Mouse (Mus musculus) ES-E14 (cell line): Measurements from ENCODE around the gene Taf1c. TPM values are rescaled to one million over a fixed set of nuclear protein-coding genes. Genes with fewer than 3 reads are reported as not detected.

Source experiments
- DNase-seq: peaks from one replicate; pipeline ENCODE4 v3.0.0-alpha.2; 2013; ENCODE audit warnings: low read depth, low spot score
- H3K27ac ChIP-seq: 2 replicates; pipeline ENCODE4 v1.5.1; 2012; ENCODE audit warnings: low read depth, mild to moderate bottlenecking, low read length, moderate library complexity, mixed read lengths; ENCODE audit not compliant: poor library complexity, insufficient read depth, severe bottlenecking
- H3K36me3 ChIP-seq: 2 replicates; pipeline ENCODE4 v1.6.1; 2012; ENCODE audit warnings: mild to moderate bottlenecking, low read length, moderate library complexity, mixed read lengths; ENCODE audit not compliant: control insufficient read depth, poor library complexity, insufficient read depth, severe bottlenecking
- H3K4me1 ChIP-seq, 2 experiments: fragments of 150-350 bp in 1 of 2; sonication (generic) in 1 of 2; 2 replicates each; pipeline ENCODE4 v1.6.1; 2012; ENCODE audit warnings: low read length in 2 of 2, mild to moderate bottlenecking in 1 of 2, mixed read lengths in 1 of 2; ENCODE audit not compliant: control insufficient read depth in 2 of 2, insufficient read depth in 2 of 2, poor library complexity in 1 of 2
- H3K4me3 ChIP-seq, 2 experiments: fragments of 150-350 bp in 1 of 2; sonication (generic) in 1 of 2; 2 replicates each; pipeline ENCODE4 v1.5.1; 2012; ENCODE audit warnings: low read length in 2 of 2, low read depth in 1 of 2, mild to moderate bottlenecking in 1 of 2, mixed read lengths in 1 of 2; ENCODE audit not compliant: insufficient read depth in 1 of 2, poor library complexity in 1 of 2, severe bottlenecking in 1 of 2
- H3K9ac ChIP-seq: 2 replicates; pipeline ENCODE4 v1.6.1; 2012; ENCODE audit warnings: low read depth, mild to moderate bottlenecking, low read length, mixed read lengths; ENCODE audit not compliant: poor library complexity, insufficient read depth, severe bottlenecking
- H3K9me3 ChIP-seq: fragments of 150-350 bp; sonication (generic); 2 replicates; pipeline ENCODE4 v1.6.1; 2012; ENCODE audit warnings: low read depth, mild to moderate bottlenecking, low read length; ENCODE audit not compliant: control insufficient read depth, insufficient read depth
- CHD2 ChIP-seq: IDR thresholded peaks from 2 replicates; pipeline ENCODE4 v1.6.1; 2014; ENCODE audit warnings: mild to moderate bottlenecking, low read depth, low read length, inconsistent platforms
- HCFC1 ChIP-seq: IDR thresholded peaks from 2 replicates; pipeline ENCODE4 v1.6.1; 2012; ENCODE audit warnings: low read length, inconsistent platforms, borderline replicate concordance; ENCODE audit not compliant: insufficient read depth
- MAFK ChIP-seq: IDR thresholded peaks from 2 replicates; pipeline ENCODE4 v1.6.1; 2014; ENCODE audit warnings: mild to moderate bottlenecking, low read depth, low read length, inconsistent platforms; ENCODE audit not compliant: insufficient read depth
- ZC3H11A ChIP-seq: IDR thresholded peaks from 2 replicates; pipeline ENCODE4 v1.6.1; 2012; ENCODE audit warnings: low read depth, mild to moderate bottlenecking, inconsistent platforms, low read length, borderline replicate concordance
- ZNF384 ChIP-seq: IDR thresholded peaks from 2 replicates; pipeline ENCODE4 v1.6.1; 2012; ENCODE audit warnings: low read depth, low read length, inconsistent platforms
- in situ Hi-C, 2 experiments: fragments of 600-800 bp; cut with MboI; formaldehyde crosslinking; loops; one replicate each; pipeline ENCODE4 v1.15.1; 2025; ENCODE audit warnings: low sequenced_read_pairs in 2 of 2, inconsistent platforms in 1 of 2; ENCODE audit not compliant: unreplicated experiment in 2 of 2
- total RNA-seq: library from RNA; depleted of rRNA; stranded (reverse); fragments of 300-350 nt; gene quantifications from 2 replicates; pipeline ENCODE4 v1.2.3, GENCODE M21; 2012

Gene Taf1c
- total RNA-seq, 1 experiment = 24.8 TPM

GRCm38 (mm10) chr8:119585901-119586300 lies 19.1 kb downstream of the Taf1c start:
- Histone ChIP-seq H3K27ac (no peak overlapping the region), H3K9ac (peak overlapping the region; percentile 29; the same call in 1 of the 2 replicates)
- TF ChIP-seq MAFK (no peak), ZC3H11A (no peak), CHD2 (no peak), ZNF384 (no peak), HCFC1 (no peak)

GRCm38 (mm10) chr8:119580441-119581161 lies 24.4 kb downstream of the Taf1c start:
- H3K27ac ChIP-seq = no peak overlapping the region
- peaks cover 0 to 5% of the 10 kb centered on the region in 2 experiments; a peak in 1 of 4 replicates for H3K4me1 ChIP-seq
- no peaks in the 10 kb centered on the region for H3K36me3 ChIP-seq
- no peak overlapping the region for H3K4me3 ChIP-seq
- DNase-seq = no peak
- H3K9ac ChIP-seq = no peak overlapping the region
- in situ Hi-C loops = no loop called here
- TF ChIP-seq CHD2 = no peak
- no peaks in the 10 kb centered on the region for H3K9me3 ChIP-seq

More at GRCm38 (mm10) chr8:119585901-119586300, 19.1 kb downstream of the Taf1c start:
- Histone ChIP-seq H3K4me3 (peak overlapping the region; percentile 48 to 58), H3K9me3 (no peaks in the 10 kb centered on the region), H3K36me3 (no peaks in the 10 kb centered on the region), H3K4me1 (peaks cover 0 to 11% of the 10 kb centered on the region in 2 experiments; a peak in 1 of 4 replicates)
- in situ Hi-C loops = no loop called here
- DNase-seq = no peak

GRCm38 (mm10) chr8:119579096-119579495 lies 25.9 kb downstream of the Taf1c start:
- no peak overlapping the region for H3K4me3 ChIP-seq
- H3K27ac ChIP-seq = no peak overlapping the region
- H3K9me3 ChIP-seq = no peaks in the 10 kb centered on the region
- H3K9ac ChIP-seq = no peak overlapping the region; the same call in 1 of the 2 replicates
- DNase-seq = no peak
- no peaks in the 10 kb centered on the region for H3K36me3 ChIP-seq
- TF ChIP-seq CHD2 (no peak), ZC3H11A (no peak), ZNF384 (no peak), HCFC1 (no peak), MAFK (no peak)
- in situ Hi-C loops = no loop called here
- peaks cover 0 to 5% of the 10 kb centered on the region in 2 experiments; a peak in 1 of 4 replicates for H3K4me1 ChIP-seq

GRCm38 (mm10) chr8:119575366-119575726 lies 29.7 kb downstream of the Taf1c start:
- H3K27ac ChIP-seq = no peak overlapping the region
- DNase-seq = no peak

More at GRCm38 (mm10) chr8:119575366-119575726, 29.7 kb downstream of the Taf1c start:
- no peaks in the 10 kb centered on the region for H3K9me3 ChIP-seq
- no peaks in the 10 kb centered on the region for H3K4me1 ChIP-seq
- no peaks in the 10 kb centered on the region for H3K36me3 ChIP-seq
- H3K4me3 ChIP-seq = peak overlapping the region; percentile 72 to 96
- in situ Hi-C loops = no loop called here
- TF ChIP-seq ZNF384 (no peak), MAFK (no peak), CHD2 (no peak), HCFC1 (no peak), ZC3H11A (no peak)
- H3K9ac ChIP-seq = peak overlapping the region; percentile 56
